Mouse (Mus musculus) urinary bladder, postnatal 10 days (tissue): ENCODE data around the gene Nek9.
"Not testable (repeated sequence)": the region's sequence is repeated elsewhere in the genome, so short reads cannot be mapped to it uniquely, and the experiment has no call there.

Source experiments
- DNase-seq: peaks from one replicate; pipeline ENCODE4 v3.0.0; 2022; ENCODE audit warnings: low spot score

Nek9 gene

GRCm38 (mm10) chr12:85289157-85290000, 49.8 kb downstream of the Nek9 start:
- DNase-seq, result no peak

- peak; percentile 64 for DNase-seq
These were observed 50.5 kb downstream of the Nek9 start, which contains the start of gene Zc2hc1c for GRCm38 (mm10) chr12:85288486-85289156. TSS of gene Zc2hc1c (plus strand) at chr12:85288591.

GRCm38 (mm10) chr12:85287809-85288485, 51.2 kb downstream of the Nek9 start, which contains the start of gene Acyp1:
TSS of gene Acyp1 (minus strand) at chr12:85288438.
- DNase-seq, result no peak

GRCm38 (mm10) chr12:85286941-85287340, 52.2 kb downstream of the Nek9 start:
- no peak for DNase-seq

- DNase-seq, result no peak
These were observed 54.2 kb downstream of the Nek9 start for GRCm38 (mm10) chr12:85284996-85285395.

- DNase-seq, result no peak
These were observed 54.8 kb downstream of the Nek9 start for GRCm38 (mm10) chr12:85284331-85284730.

- DNase-seq, result not testable (repeated sequence)
These were observed 57.4 kb downstream of the Nek9 start for GRCm38 (mm10) chr12:85281756-85282155.

- DNase-seq, result no peak
These were observed 58.1 kb downstream of the Nek9 start for GRCm38 (mm10) chr12:85280845-85281651.

GRCm38 (mm10) chr12:85280105-85280844, 58.9 kb downstream of the Nek9 start:
- DNase-seq, result peak; percentile 85

- no peak for DNase-seq
These were observed 59.6 kb downstream of the Nek9 start for GRCm38 (mm10) chr12:85279396-85280080.

- no peak for DNase-seq
These were observed 60.2 kb downstream of the Nek9 start for GRCm38 (mm10) chr12:85278919-85279318.

GRCm38 (mm10) chr12:85276273-85276672, 62.9 kb downstream of the Nek9 start:
- DNase-seq, result no peak

- DNase-seq, result no peak
These were observed 65.7 kb downstream of the Nek9 start for GRCm38 (mm10) chr12:85273508-85273907.

GRCm38 (mm10) chr12:85271843-85272206, 67.3 kb downstream of the Nek9 start:
- DNase-seq, result no peak

GRCm38 (mm10) chr12:85271132-85271842, 67.9 kb downstream of the Nek9 start:
- no peak for DNase-seq

- DNase-seq, result peak; percentile 43
These were observed 68.8 kb downstream of the Nek9 start, which contains the start of gene Mlh3 for GRCm38 (mm10) chr12:85270319-85270718. TSS of gene Mlh3 (minus strand) at chr12:85270599.

GRCm38 (mm10) chr12:85269821-85270220, 69.3 kb downstream of the Nek9 start:
- no peak for DNase-seq

GRCm38 (mm10) chr12:85266248-85266647, 72.9 kb downstream of the Nek9 start:
- DNase-seq, result no peak

- no peak for DNase-seq
These were observed 74.2 kb downstream of the Nek9 start for GRCm38 (mm10) chr12:85264940-85265339.

GRCm38 (mm10) chr12:85264531-85264930, 74.6 kb downstream of the Nek9 start:
- no peak for DNase-seq
